Mouse (Mus musculus) cerebellum, postnatal 14 days (tissue): ENCODE measurements around the gene Timp1.

Experiments
- DNase-seq, 2 experiments: peaks; one replicate each; pipeline ENCODE4 v3.0.0; 2021; ENCODE audit warnings: mixed read lengths in 2 of 2

Timp1 gene

DNA sequence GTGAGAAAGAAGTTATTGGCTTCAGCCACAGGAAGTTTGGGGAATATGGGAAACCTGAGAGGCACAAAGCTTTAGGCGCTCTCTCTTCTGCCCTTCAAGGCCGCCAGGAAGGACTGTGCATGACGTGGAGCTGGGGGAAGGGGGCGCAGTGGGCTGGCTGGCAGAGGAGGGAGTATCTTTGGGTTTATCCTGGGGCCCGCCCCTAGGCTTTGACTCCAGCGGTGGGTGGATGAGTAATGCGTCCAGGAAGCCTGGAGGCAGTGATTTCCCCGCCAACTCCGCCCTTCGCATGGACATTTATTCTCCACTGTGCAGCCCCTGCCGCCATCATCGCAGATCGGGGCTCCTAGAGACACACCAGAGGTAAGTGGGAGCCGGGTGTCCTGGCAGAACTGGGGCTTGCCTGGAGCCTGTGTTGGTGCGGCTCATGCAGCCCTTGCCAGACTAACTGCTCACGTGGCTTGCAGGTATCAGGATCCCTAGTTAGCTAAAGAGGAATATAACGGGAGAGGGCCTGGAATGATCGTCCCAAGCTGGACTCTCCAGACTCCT lies at the start of gene Timp1:
Gene Timp1 (plus strand): TSS at position 205 of the 552 bp plus-strand sequence.
- no peak for DNase-seq

DNA sequence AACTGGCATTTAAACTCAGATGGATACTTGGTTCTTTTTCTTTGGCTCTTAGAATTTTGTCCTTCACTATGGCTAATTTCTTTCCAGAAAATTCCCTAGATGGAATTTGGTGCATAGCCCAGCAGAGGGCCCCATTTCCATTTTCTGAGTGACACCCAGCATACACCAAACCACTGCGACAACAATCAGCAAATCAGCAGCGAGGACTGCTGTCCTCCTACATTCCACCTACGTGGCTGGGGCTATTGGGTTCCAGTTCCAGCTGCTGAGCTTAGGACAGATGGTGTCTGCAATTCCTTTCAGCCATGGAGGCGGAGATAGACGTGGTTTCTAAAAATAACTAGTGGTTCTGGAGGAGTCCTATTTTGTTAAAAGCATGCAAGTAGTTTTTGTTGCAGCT lies 41.0 kb upstream of the Timp1 start:
- peak; percentile 55 to 67 for DNase-seq

DNA sequence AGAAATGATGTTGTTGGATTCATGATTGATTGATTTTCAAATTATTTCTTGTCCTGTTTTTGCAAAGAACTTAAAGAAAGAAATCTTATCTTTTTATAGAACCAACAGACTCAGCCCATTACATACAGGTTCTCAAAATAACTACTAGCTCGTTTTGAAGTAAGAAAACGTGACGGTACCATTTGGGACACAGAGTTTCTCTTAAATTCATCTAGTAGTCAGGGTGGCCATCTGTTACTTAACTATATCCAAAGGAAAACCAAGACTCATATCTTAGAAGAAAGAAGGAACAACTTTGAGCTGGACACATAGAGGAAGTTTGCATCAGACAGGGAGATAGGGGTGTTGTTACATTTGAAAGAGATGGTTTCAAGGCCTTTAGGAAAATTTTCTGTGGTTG lies 22.7 kb upstream of the Timp1 start:
- no peak for DNase-seq

DNA sequence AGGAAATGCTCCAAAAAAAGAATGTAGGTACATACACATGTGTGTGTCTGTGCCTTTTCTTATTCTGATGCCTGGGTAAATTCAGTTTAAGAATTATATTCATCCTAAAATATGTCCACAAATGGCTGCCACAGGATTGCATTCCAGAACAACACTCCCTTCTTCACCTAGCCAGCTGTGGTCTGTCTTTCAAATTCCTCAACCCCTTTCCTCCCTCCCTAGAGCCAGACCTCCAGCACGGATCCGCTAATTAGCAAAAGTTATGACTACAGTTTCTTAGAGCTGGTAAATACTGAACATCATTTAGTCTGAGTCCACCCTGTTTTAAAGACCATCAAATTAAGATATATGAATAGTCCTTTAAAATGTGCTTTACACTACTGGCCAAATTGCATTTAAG lies 22.1 kb upstream of the Timp1 start:
- DNase-seq, result no peak

DNA sequence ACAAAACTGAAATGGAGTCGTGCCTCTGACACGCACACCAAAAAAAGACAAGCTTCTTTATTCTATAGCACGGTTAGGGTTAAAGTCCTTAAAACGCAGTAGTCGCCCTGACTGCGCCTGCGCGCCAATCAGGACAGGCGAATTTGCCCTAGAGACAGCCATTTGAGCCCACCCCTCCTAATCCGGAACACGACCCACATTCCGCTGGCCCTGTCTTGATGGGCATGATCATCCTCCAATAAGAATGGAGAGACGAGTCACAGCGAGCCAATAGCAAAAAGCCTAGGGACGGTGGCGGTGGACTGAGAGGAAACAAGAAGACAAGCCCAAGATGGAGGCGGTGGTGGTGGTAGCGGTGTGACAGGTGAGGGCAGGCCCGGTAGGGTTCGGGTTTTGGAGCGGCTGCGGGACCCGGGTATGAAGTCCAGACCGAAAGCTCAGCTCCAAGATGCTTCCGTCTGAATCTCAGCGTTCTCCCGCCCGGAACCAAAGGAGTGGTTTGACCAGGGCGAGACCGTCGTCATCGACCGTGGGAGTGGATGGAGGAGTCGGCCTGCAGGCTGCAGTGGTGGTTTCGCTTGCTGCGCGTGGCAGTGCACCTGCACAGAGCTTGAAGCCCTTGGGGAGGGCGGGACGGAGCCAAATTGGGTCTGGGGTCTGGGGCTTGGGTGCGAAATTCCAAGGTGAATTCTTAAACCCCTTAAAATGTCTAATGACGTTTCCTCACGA lies 21.5 kb upstream of the Timp1 start:
- DNase-seq, result peak; percentile 90 to 91

DNA sequence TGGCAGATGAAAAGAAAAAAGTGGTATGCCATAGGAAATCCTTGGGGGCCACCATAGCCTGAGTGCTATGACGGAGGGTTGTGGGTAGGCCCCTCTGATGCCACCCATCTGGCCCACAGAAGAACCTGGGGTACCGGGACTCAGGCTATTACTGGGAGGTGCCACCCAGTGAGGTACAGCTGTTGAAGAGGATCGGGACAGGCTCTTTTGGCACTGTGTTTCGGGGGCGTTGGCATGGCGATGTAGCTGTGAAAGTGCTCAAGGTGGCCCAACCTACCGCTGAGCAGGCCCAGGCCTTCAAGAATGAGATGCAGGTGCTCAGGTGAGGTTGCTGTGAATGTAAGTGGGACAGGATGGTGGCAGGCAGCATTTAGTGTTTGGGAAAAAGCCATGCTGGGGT lies 16.2 kb upstream of the Timp1 start:
- no peak for DNase-seq

DNA sequence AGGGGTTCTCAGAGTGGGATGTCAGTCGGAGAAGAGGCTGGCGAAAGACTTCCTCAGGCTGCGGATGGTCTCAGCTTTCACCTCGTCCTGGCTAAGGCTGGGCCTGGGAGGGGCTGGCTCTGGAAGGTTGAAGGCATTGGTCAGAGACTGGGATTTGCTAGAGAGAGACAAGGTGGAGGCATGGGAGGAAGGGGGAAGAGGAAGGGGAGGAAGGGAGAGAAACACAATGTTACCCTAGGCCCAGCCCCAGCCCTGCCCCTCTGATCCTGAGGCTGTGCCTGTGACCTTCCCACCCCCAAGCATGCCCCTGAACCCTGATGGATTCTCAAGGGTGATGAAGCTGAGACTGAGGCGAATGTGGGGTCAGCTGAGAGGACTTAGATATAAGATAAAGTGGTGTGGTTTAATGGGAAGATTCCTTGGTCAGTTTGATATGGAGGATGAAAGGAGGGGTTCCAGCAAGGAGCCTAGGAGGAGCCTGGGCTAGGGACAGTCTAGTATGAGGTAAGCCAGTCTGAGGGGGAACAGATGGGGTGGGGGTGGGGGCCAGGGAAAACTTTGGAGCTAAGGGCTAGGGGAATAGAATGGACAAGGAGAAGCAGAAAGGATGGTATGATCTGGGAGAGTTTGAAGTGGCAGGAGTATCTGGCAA lies 8.4 kb upstream of the Timp1 start:
- DNase-seq, result no peak

DNA sequence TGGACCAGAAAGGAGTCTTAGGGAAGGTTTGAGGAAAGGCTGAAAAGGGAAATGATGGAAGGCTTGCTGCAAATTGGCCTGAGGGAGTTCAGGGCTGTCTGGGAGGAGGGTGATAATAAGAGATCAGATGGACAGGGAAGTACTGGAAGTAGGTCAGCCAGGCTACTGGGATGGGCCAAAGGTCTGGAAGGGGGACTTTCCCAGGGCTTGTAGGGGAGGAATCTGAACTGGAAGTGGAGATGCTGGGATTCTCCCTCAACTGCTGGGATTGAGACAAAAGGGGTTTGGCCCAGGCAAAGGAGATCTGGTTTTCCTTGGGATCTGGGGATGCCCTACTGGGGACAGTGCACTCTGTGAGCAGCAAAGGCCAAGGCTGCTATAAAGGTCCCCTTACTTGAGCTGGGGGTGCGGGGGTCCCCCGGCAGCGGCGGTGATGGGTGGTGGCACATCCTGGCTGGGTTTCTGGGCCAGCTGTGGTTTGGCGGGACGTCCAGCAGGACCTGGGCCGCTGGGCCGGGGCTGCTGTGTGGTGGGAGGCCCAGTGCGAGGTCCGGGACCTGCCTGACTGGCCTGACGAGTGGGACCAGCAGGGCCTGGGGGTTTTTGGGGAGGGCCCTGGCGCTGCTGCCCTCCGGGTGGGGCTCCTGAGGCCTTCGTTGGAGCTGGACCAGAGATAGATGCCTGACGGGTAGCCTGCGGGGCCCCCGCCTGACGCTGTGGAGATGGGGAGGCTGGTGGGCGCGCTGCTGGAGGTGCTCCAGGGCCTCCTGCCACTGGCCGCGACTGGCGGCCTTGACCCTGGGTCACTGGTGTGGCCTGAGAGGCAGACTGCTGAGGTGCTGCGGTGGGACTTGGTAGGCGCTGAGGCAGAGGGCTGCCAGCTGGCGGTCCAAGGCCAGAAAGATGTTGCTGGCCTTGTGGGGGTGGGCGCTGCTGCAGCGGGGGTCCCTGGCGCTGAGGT lies 7.6 kb upstream of the Timp1 start:
- DNase-seq, result peak in 1 of 2 experiments; percentile 10

DNA sequence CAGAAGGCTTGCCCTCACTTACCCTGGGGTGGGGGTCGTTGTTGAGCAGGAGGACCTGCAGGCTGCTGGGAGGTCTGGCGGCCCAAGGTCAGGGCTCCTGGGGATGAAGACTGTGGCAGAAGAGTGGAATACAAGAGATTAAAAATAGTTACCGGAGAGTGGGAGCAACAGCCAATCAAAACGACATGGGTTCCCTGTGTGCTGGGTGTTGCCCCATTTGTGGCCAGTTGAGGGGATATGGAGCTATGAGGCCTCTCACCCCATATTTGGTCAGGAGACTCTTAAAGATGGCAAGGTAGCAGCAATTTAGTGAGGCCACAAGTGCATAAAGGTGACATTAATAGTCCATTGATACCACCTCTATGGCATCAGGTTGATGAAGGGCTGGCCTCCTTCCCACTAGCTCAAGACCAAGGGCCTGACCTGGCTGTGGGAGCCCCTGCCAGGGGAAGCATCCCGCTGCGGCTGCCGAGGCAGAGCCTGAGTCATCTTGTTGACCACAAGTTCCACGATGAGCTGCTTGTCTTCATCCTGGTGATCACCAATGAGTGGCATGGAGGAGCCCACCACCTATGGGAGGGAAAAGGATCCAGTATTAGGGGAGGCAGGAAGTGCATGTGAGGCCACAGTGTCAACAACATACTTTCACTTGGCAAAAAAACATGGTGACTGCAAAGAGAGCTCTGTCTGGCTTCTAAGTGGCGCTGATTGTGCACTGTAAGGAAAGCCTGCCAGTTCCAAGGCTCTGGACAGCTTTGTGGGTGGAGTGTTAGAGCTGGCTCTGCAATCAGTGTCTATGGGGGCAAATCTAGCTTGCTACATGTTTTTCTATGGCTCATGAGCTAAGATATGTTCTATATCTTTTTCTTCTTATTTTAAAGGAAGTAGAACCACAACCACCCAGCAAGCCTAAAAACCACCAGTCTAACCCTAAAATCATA lies 6.5 kb upstream of the Timp1 start:
- DNase-seq, result no peak

DNA sequence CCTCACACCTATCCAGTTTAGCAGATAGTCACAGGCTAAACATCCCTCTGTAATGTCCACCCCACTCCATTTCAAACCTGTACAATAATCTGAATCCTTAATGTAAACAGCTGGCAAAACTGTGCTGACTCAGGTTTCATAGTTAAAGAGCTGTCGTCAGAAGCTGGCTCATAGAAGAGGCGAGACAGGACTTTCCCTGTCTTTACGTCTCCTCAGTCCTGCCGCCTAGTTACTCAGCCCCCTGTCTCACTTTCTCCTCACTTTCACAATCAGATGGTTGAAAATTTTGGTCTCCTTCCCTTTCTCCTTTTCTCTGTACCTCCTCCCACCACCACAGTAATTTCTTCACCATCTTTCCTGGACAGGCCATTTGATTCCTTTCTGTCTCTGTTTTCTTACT lies 1.9 kb upstream of the Timp1 start:
- DNase-seq, result no peak

DNA sequence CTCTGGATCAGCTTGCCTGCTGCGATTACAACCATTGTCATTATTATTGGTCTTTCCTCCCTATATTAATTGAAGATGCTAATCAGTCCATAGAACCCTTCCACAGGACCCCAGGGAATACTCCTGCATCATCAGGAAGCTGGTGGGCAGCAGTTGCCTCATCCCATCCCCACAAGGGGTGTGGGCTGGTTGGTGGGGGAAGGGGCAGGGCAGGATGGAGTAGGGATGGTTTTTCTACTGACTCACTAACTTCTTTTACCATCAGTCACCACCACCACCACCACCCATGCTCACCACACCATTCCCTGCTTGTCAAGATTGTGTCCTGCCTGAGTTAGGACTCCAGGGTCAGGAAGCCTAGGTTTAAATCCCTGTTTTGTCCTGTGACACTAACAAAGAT lies 763 bp upstream of the Timp1 start:
- no peak for DNase-seq

DNA sequence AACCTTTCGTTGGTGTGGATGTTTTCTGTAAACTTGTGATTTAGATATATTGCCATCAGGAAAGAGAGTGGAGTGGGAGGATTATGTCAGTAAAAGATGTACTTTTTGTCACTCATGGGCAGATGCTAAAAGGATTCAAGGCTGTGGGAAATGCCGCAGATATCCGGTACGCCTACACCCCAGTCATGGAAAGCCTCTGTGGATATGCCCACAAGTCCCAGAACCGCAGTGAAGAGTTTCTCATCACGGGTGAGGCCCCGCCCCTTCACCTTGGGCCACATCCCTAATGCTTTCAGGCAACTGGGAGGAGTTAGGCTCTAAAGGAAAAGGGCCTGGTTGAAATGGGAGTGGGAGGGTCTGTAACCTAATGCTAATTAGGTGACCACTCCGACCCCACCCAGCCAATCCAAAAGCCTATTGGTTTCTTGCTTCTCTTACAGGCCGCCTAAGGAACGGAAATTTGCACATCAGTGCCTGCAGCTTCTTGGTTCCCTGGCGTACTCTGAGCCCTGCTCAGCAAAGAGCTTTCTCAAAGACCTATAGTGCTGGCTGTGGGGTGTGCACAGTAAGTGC lies 3.0 kb downstream of the Timp1 start:
- no peak for DNase-seq

DNA sequence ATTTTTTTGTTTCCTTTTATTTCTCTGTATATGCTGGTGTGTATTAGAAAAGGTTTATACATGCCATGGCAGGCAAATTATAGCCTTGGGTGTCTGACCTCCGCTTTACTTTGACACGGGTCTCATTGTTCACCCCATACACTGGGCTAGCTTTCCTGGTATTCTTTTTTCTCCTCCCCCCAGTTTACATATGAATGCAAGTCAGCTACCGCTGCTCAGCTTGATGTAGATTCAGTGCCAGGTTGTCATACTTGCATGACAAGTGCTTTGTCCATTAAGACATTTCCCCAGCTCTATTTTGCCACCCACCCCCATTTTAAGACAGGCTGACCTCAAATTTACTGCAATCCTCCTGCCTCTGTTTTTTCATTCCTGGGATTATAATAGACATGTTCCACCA lies 5.3 kb downstream of the Timp1 start:
- no peak for DNase-seq

DNA sequence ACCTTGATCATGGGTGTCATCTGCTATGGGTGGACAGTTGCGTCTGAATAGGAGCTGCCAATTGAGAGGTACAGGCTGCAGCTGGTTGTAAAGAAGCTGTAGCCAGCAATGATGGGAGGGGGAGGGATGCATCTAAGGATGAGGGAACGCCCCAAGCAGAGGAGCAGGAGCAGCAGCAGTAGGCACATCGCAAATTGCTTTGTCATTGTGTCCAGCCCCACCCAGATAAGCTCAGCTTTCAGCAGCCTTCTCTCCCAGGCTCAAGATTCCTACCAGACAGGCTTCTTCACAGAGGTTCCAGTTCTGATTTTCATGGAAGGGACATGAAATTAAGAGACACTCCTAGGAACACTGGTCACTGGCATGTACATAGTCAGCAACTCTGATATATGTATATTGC lies 40.1 kb downstream of the Timp1 start:
- no peak for DNase-seq

DNA sequence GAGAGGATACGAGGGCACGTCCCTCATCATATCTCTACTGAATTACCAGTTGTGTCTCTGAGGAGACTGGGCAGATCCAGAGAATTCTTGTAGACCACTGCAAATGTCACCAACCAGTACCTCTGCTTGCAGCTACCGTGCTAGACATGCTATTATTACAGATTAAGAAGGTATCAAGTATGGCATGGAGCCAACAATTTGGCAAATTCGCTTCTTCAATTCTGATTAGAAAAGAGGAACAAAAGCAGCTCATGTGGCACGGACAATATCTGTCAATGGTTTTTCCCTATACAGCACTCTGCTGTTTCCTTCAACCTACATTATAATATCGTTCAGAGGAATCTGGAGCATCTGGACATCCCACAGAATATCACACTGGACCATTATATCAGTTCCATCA lies 43.8 kb downstream of the Timp1 start:
- no peak for DNase-seq

DNA sequence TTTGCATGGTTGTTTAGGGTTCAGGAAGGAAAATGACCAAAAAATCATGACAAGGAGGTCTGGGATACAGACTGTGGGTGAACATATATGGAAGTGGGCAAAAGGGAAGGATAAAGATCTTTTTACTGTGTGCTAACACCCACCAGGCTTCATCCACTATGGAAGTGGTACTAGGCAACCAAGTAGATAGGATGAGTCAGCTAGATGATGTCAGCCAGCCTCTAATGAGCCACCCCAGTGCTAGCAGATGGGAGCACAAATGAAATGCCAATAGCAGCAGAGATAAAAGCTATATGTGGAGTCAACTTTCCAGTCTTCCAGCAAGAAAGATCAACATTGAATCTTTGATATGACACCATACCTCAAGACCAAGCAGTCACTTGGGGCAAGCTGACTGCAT lies 45.1 kb downstream of the Timp1 start:
- DNase-seq, result no peak

DNA sequence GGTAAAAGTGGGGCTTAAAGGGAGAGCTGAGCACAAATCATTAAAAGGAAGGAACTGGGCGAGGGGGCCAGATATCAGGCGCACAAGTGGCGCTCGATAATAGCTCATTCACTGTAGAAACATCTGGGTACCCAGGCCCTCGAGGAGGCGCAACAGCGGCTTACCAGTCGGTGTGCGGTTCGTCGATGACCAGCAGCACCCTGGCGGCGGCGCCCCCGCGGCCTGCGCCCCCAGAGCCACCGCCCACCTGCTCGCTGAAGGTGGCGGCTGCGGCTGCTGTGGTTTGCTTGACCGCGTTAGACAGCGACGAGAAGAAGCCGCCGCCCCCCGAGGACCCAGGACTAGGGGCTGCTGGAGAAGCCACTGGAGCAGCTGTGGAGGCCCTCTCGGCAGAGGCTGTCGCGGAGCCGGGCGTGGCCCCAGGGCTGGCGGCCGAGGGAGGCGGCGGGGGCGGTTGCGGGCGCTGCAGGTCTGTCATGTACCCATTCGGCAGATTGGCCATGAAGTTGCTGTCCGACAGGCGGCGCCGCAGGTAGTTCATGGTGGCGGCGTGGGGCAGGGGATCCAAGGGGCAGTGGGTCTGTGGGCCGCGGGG lies 50.4 kb downstream of the Timp1 start:
- DNase-seq, result no peak

DNA sequence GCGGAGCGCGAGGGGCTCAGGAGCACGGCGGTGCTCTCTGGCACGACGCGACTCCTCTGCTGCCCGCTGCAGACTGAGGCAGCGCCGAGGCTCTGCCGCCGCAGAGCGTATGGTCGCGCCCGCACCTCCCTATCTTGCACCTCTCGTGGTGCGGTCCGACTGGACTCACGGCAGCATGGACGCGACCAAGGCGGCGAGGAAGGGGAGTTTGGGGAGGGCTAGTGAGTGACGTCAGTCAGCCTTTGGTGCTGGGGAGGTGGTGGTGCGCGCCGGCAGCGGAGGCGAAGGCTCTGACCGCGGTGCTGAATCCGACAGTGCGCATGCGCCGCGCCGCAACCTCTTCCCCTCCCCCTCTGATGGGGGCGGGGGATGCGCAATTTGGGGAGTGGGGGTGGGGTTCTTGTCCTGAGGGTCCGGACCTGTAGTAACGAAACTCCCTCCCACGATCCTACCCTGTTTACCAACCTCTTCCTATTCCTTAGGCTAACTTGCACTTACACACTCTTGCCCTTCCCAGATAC lies 50.9 kb downstream of the Timp1 start, which contains the start of gene Syn1:
Gene Syn1 (minus strand): TSS at position 161 of the 521 bp plus-strand sequence.
- peak; percentile 89 to 90 for DNase-seq

DNA sequence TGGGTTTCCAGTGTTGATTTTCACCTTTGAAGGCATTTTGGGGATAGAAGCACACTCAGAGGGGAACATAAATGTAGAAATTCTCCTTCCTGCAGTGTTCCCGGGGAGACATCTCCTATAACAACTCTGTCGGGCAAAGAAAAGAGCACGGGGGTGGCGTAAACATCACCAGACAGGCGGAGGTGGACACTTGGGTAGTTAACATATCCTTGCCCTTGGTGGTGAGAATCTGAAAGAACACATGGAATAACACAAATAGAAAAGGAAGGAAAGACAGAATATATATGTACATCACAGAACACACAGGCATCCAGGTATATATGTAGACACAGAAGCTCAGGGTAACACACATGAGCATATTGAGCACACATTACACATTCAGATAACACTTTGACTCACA lies 51.4 kb downstream of the Timp1 start:
- no peak for DNase-seq

DNA sequence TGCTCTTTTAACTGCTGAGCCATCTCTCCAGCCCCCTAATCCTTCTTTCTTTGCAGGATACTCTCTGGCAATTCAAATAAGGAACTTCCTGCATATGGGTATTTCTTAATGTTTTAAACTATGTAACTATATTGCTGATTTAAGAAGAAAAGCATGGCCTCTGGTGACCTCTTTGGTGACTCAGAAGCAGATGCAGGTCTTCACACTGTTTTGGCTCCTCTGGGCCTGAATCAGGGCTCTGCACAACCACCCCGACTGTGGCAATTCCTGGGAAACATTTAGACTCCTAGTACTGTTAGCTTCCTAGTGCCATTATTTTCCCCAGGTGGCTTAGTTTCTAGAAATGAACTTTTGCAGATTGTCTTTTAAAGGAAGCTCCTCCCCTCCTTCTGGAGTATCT lies 53.5 kb downstream of the Timp1 start:
- no peak for DNase-seq
